Mouse (Mus musculus) hindbrain, embryonic 12.5 days (tissue): Measurements from ENCODE around the gene Mapkapk2. TPM values are rescaled to one million over a fixed set of nuclear protein-coding genes. Genes with fewer than 3 reads are reported as not detected.
"Not testable (repeated sequence)": the region's sequence is repeated elsewhere in the genome, so short reads cannot be mapped to it uniquely, and the experiment has no call there.

Source experiments
- ATAC-seq: fragments of 200-750 bp; cut with Nextera tagmentation; 2 replicates; pipeline ENCODE4 v1.8.0; 2017; ENCODE audit warnings: moderate TSS enrichment; ENCODE audit not compliant: low FRiP score
- H3K27ac ChIP-seq: fragments of 300-500 bp; sonication (generic); 2 replicates; pipeline ENCODE4 v1.5.1; 2016; ENCODE audit warnings: mild to moderate bottlenecking
- H3K27me3 ChIP-seq: fragments of 300-500 bp; sonication (generic); 2 replicates; pipeline ENCODE4 v1.6.1; 2016; ENCODE audit warnings: mild to moderate bottlenecking
- H3K36me3 ChIP-seq: fragments of 300-500 bp; sonication (generic); 2 replicates; pipeline ENCODE4 v1.6.1; 2016; ENCODE audit warnings: mild to moderate bottlenecking
- H3K4me1 ChIP-seq: fragments of 300-500 bp; sonication (generic); 2 replicates; pipeline ENCODE4 v1.6.1; 2016
- H3K4me2 ChIP-seq: fragments of 300-500 bp; sonication (generic); replicated peaks from 2 replicates; pipeline ENCODE4 v1.6.1; 2016; ENCODE audit warnings: mild to moderate bottlenecking
- H3K4me3 ChIP-seq: fragments of 300-500 bp; sonication (generic); 2 replicates; pipeline ENCODE4 v1.5.1; 2016; ENCODE audit warnings: mild to moderate bottlenecking
- H3K9ac ChIP-seq: fragments of 300-500 bp; sonication (generic); 2 replicates; pipeline ENCODE4 v1.6.1; 2016; ENCODE audit warnings: mild to moderate bottlenecking, moderate library complexity
- H3K9me3 ChIP-seq: fragments of 300-500 bp; sonication (generic); replicated peaks from 2 replicates; pipeline ENCODE4 v1.6.1; 2016; ENCODE audit warnings: mild to moderate bottlenecking
- WGBS: fragments of 180-500 bp; shearing (Covaris S2); methylation state at CpG from one replicate; pipeline ENCODE4 v1.1.7; 2016; 5-methylcytosine and 5-hydroxymethylcytosine counted together
- polyA plus RNA-seq: library from polyadenylated mRNA; unstranded; fragments of >200 nt; fragmentation: Nextera tagmentation; extraction: Ambion mirVana; gene quantifications from 2 replicates; pipeline ENCODE4 v1.2.1, GENCODE M21; 2016

Gene Mapkapk2
- 50.3 and 52.4 TPM in 2 replicates for polyA plus RNA-seq

DNA sequence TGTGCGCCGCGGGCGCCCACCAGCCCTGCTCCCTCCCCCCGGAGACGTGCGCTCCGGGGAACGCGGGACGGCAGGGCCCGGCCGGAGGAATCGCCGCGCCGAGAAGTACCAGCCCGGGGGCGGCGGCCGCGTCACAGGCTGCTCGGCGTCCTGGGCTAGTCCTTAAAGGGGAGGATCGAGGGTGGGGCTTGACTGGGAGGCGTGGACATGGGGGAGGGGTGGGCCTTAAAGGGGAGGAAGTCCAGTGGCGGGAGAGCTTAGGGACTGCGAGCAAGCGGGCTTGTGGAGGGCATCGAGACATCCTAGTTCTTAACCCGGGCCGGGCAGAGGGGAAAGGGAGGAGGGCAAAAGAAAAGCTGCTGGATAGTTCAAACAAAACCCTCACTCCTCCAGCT, at the start of gene Mapkapk2:
TSS of gene Mapkapk2 (minus strand) at position 127 of the 395 bp plus-strand sequence.
- Histone ChIP-seq H3K4me3 (peak within 1 kb of the TSS; percentile 98), H3K4me2 (peak within 1 kb of the TSS; percentile 72), H3K27ac (peak within 1 kb of the TSS; percentile 88), H3K9ac (peak within 1 kb of the TSS; percentile 91), H3K36me3 (no peaks in the 10 kb centered on the region), H3K4me1 (peaks cover 26% of the 10 kb centered on the region), H3K27me3 (no peaks in the 10 kb centered on the region), H3K9me3 (no peaks in the 10 kb centered on the region)
- 0% methylated on average over 28 of the region's 32 CpGs for WGBS
- peak; percentile 96 for ATAC-seq

DNA sequence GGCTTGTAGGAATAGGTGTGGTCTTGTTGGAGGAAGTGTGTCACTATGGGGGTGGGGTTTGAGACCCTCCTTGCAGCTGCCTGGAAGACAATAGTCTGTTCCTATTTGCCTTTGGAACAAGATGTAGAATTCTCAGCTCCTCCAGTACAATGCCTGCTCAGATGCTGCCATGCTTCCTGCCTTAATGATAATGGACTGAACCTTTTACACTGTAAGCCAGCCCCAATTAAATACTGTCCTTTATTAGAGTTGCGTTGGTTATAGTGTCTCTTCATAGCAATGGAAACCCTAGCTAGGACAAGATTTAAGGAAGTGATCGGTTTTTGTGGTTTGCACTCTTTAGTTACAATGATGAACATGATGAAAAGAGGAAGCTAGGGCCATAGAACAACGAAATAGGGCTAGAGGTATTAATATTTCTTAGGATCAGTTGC, 48.6 kb upstream of the Mapkapk2 start:
- 85% methylated on average over 3 of the region's 3 CpGs for WGBS
- Histone ChIP-seq H3K4me3 (no peak overlapping the region), H3K9me3 (no peaks in the 10 kb centered on the region), H3K4me2 (no peak overlapping the region), H3K27ac (no peak overlapping the region), H3K9ac (no peak overlapping the region), H3K4me1 (no peaks in the 10 kb centered on the region), H3K36me3 (no peaks in the 10 kb centered on the region), H3K27me3 (no peaks in the 10 kb centered on the region)
- no peak for ATAC-seq

DNA sequence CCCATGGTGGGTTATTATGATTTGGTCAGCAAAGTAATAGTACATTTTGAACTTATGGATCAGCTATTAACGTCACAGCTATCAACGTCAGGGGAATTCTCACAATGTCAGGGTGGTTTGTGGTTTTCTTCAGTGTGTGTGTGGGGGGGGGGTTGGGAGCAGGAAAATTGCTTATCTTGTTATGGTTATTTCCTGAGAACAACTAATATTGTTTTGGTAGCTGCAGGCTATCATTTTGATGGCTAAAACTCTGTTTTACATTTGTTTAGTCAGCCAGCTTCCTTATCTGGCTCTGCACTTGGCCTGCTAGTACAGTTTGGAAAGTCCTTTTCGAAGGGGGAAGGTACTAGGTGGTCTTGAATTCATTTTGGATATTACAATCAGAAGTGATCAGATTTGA, 47.6 kb upstream of the Mapkapk2 start:
- H3K9me3 ChIP-seq, H3K27ac ChIP-seq, H3K36me3 ChIP-seq, H3K27me3 ChIP-seq, H3K4me1 ChIP-seq, H3K4me3 ChIP-seq, ATAC-seq, H3K9ac ChIP-seq, H3K4me2 ChIP-seq: not testable (repeated sequence)
- WGBS, result 88% methylated on average over 3 of the region's 3 CpGs

DNA sequence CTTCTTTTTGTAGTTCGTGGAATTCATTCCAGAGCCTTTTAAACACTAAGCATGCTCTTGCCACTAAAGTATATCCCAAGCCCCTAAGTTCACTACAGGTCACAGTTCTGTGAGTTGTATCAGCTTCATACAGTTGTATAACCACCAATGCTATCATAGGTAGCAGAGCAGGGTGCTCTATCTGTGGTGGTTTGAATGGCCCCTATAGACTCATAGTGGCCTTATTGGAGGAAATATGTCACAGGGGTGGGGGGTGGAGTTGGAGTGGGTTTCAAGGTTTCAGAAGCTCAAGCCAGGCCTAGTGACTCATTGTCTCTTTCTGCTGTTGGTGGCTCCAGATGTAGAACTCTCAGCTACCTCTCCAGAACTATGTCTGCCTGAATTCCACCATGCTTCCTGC, 44.8 kb upstream of the Mapkapk2 start:
- no peak for ATAC-seq
- Histone ChIP-seq H3K9ac (no peak overlapping the region), H3K9me3 (no peaks in the 10 kb centered on the region), H3K36me3 (no peaks in the 10 kb centered on the region), H3K4me3 (no peak overlapping the region), H3K4me2 (no peak overlapping the region), H3K27me3 (no peaks in the 10 kb centered on the region), H3K4me1 (0 out of 2 replicates have a peak, but pooled peaks cover 7% of the 10 kb centered on the region), H3K27ac (no peak overlapping the region)
- WGBS, result 78% methylated on average over 1 of the region's 1 CpGs

DNA sequence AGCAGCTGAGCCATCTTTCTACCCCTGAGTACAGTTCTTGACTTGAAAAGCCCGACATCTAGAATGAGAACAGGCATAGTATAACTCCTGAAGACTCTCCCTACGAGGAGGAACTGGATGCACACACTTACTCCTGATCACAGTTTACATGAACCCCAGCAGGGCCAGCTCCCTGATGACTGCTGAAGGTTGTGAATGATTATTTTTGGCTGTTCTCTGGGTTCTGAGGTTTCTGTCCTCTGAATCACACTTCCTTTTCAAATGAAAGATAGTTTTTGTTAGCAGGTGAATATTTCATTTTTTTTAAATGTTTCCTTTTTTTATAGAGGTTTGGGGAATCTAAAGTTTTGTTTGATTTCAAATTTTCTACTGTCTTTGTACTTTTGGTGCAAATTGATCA, 43.8 kb upstream of the Mapkapk2 start:
- WGBS, result 66% methylated on average over 2 of the region's 2 CpGs
- Histone ChIP-seq H3K27me3 (no peaks in the 10 kb centered on the region), H3K27ac (no peak overlapping the region), H3K4me1 (peaks cover 14% of the 10 kb centered on the region; the same call in 1 of the 2 replicates), H3K4me3 (no peak overlapping the region), H3K9ac (no peak overlapping the region), H3K9me3 (no peaks in the 10 kb centered on the region), H3K36me3 (no peaks in the 10 kb centered on the region), H3K4me2 (no peak overlapping the region)
- ATAC-seq, result no peak

DNA sequence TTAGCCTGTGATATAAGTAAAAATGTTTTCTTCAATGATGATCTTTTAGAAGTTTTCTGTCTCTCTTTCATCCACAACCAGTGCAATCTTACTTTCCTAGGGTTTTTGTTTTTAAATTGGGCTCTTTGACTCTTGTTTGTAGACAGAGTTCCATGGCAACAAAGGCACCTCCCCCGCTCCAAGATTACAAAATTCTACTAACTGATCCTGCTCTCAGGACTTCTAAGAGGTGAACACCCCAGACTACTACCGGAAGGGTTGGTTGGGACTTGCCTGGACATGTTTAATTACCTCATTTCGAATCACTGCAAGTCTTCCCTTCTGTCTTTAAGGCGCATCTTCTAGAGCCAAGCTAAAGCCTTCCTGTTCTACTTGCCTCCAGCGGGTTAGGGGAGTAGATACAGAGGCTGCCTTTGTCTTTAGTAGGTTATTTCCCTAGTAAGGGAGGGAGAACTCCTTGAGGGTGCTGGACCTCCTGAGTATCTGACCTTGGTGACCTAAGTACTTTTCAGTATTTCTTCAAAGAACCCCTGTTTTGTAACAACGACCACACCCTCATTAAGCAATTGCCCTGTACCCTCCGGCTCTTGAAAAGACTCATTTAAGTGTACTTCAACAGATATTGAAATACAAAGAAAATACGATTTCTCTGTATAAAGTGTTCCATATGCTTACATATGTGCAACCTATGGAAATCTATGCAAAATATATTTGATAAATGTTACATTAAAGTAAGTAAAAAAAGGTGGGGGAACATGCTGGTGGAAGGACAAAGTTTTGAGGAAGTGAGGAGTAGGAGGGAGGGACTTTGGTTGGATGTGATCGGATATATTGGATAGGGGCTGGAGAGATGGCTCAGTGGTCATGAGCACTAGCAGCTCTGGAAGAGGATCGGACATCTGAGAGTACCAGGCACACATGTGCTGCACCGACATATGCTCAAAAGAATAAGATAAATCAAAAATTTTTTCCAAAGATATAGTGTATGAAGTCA, 41.8 kb upstream of the Mapkapk2 start:
- Histone ChIP-seq H3K27me3 (no peaks in the 10 kb centered on the region), H3K9ac (no peak overlapping the region), H3K4me1 (peaks cover 28% of the 10 kb centered on the region), H3K9me3 (no peaks in the 10 kb centered on the region), H3K36me3 (no peaks in the 10 kb centered on the region), H3K27ac (0 out of 2 replicates have a peak overlapping the region, but pooled peaks have one; percentile 93), H3K4me2 (peak overlapping the region; percentile 61), H3K4me3 (peak overlapping the region; percentile 88; the same call in 1 of the 2 replicates)
- WGBS, result 78% methylated on average over 11 of the region's 11 CpGs
- ATAC-seq, result no peak

DNA sequence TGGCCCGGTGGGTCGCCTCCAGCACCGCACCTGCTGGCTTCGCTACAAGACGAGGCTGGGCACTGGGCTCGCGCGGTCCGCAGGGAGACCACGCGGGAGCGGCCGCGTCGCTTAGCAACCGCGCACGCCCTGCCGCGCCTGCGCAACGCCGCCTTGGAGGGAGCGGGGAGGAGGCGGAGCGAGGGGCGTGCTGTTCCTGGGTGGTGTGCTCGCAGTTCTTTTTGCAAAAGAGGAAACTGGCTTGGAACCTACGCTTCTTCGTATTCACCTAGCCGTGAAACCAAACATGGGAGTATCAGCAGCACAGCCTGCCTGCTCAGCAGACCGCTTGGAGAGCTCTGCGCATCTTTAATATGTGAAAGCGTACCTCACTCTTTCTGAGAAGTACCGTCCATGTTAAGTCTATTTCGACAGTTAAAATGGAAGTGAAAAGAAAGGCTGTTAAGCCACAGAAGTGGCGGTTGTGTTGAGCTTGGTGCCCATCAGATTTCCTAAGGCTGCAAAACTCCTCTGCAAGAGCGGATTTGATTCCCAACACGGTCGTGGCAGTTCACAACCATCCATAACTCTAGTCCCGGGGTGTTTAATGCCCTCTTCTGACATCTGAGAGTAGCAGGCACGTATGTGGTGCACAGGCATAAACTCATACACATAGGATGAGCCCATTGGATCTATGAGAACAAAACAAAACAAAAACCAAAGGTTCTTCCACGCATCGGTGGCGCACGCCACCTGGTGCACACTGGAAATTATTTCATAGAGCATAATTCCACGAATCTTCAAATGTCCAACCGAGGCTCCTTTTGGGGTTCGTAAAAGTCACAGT, 40.8 kb upstream of the Mapkapk2 start, which contains the start of gene Dyrk3:
TSS of gene Dyrk3 (minus strand) at position 150 of the 826 bp plus-strand sequence.
- H3K27ac ChIP-seq, result peak within 1 kb of the TSS; percentile 93
- H3K4me1 ChIP-seq, result peaks cover 33% of the 10 kb centered on the region
- H3K9ac ChIP-seq, result peak within 1 kb of the TSS; percentile 76
- H3K4me3 ChIP-seq, result peak within 1 kb of the TSS; percentile 88
- H3K4me2 ChIP-seq, result peak within 1 kb of the TSS; percentile 61
- ATAC-seq, result peak; percentile 97
- no peaks in the 10 kb centered on the region for H3K9me3 ChIP-seq
- no peaks in the 10 kb centered on the region for H3K27me3 ChIP-seq
- 6% methylated on average over 49 of the region's 49 CpGs for WGBS
- H3K36me3 ChIP-seq, result no peaks in the 10 kb centered on the region

DNA sequence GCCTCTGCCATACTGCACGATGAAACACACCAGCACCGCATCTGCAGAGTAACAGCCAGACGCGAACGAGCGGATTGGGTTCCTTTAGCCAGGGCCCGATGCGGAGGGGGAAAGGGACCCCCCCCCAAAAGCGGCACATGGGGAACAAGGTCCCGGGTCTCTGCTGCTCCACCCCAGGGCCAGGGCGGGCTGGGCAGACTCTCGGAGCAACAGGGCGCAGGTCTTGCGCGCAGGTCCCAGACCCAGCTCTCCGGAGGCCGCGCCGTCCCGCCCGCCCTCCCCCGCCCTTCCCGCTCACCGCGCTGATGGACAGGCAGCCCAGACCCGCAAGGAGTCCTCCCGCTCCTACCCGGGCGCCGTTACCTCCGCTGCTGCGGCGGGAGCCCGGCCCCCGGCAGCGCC, 40.1 kb upstream of the Mapkapk2 start:
- Histone ChIP-seq H3K4me2 (peak overlapping the region; percentile 61), H3K4me3 (peak overlapping the region; percentile 88), H3K9ac (peak overlapping the region; percentile 76), H3K9me3 (no peaks in the 10 kb centered on the region), H3K27ac (peak overlapping the region; percentile 93), H3K4me1 (peaks cover 33% of the 10 kb centered on the region), H3K27me3 (no peaks in the 10 kb centered on the region), H3K36me3 (0 out of 2 replicates have a peak, but pooled peaks cover 3% of the 10 kb centered on the region)
- WGBS, result 0% methylated on average over 36 of the region's 36 CpGs
- peak; percentile 91 for ATAC-seq

DNA sequence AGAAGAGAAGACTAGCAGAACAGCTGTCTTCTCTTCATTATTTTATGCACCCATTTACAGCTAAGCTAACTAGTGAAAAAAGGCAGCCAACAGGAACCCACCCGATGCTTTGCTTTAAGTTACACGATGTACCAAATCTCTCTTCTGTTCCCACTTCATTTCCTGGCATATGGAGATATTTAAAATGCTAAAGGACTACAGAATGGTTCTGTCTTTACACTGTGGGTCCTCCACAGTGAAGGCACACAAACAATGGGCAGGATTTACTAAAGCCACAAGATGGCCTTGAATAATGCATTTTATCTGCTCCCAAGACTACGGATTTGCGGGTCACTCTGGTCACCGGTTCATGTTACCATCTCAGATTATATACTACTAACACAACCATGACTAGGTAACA, 39.5 kb upstream of the Mapkapk2 start:
- H3K4me2 ChIP-seq, result peak overlapping the region; percentile 61
- peak overlapping the region; percentile 88 for H3K4me3 ChIP-seq
- ATAC-seq, result no peak
- no peaks in the 10 kb centered on the region for H3K9me3 ChIP-seq
- no peak overlapping the region; the same call in 1 of the 2 replicates for H3K27ac ChIP-seq
- 0 out of 2 replicates have a peak, but pooled peaks cover 3% of the 10 kb centered on the region for H3K36me3 ChIP-seq
- no peaks in the 10 kb centered on the region for H3K27me3 ChIP-seq
- WGBS, result 15% methylated on average over 5 of the region's 5 CpGs
- peaks cover 33% of the 10 kb centered on the region for H3K4me1 ChIP-seq
- H3K9ac ChIP-seq, result peak overlapping the region; percentile 47

DNA sequence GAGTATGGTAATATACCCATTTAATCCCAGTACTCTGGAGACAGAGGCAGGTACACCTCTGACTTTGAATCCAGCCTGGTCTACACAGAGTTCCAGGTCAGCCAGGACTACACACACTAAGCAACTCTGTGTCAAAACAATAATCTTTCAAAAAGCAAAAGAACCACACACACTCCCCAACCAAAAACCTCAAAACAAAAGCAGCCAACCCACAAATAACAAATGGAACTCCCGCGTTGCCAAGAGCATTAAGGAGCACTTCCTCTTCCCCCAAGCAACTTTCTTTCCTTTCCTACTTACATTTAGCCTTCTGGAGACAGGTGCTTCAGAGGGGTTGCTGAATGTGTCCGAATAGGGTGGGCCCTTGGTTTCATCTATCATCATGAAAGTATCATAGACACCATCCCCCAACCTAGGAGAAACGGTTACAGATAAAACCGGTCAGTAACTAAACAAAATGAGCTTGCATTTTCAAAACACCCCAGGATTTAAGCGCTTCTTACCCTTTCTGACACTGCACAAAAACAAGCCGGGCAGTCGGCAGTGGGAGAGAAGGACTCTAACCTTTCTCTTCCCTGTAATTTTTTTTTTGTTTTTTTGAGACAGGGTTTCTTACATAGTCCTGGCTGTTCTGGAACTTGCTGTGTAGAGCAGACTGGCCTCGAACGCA, 38.5 kb upstream of the Mapkapk2 start:
- no peak for ATAC-seq
- Histone ChIP-seq H3K9ac (no peak overlapping the region), H3K36me3 (0 out of 2 replicates have a peak, but pooled peaks cover 3% of the 10 kb centered on the region), H3K27me3 (no peaks in the 10 kb centered on the region), H3K4me1 (peaks cover 33% of the 10 kb centered on the region), H3K27ac (no peak overlapping the region), H3K4me3 (no peak overlapping the region), H3K9me3 (no peaks in the 10 kb centered on the region), H3K4me2 (peak overlapping the region; percentile 61)
- WGBS, result 85% methylated on average over 10 of the region's 10 CpGs

DNA sequence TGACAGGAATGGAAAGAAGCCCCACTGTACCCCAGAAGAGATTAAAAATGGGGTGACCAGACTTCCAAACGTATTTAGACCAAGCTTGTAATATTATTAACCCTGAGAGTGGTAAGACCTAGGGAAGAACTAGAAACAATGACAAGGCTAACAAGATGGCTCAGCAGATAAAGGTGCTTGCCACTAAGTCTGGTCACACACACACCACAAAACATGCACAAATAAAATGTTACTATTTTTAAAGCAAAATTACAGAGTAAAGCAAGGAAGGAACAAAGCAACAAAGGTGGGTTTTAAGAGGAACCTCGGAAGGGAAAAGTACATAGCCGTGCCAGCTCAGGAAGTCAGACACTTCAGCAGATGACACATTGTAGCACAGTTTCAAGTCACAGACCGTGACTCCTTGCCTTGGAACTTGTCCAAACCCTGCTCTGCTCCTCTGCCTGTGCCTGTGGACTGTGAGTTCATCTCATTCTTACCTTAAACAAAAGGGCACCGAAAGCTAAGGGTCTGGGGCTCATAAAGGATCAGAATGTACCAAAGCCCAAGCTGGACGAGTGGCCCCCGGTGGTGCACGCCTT, 37.4 kb upstream of the Mapkapk2 start:
- ATAC-seq, result no peak
- no peak overlapping the region for H3K9ac ChIP-seq
- no peaks in the 10 kb centered on the region for H3K27me3 ChIP-seq
- peaks cover 33% of the 10 kb centered on the region for H3K4me1 ChIP-seq
- H3K4me2 ChIP-seq, result peak overlapping the region; percentile 13; the same call in 1 of the 2 replicates
- H3K36me3 ChIP-seq, result peaks cover 9% of the 10 kb centered on the region
- WGBS, result 70% methylated on average over 8 of the region's 8 CpGs
- H3K27ac ChIP-seq, result no peak overlapping the region
- no peak overlapping the region for H3K4me3 ChIP-seq
- no peaks in the 10 kb centered on the region for H3K9me3 ChIP-seq
